Mouse (Mus musculus) erythroblast, embryonic 14.5 days (primary cell): ENCODE results near the gene Dop1b. TPM values are rescaled to one million over a fixed set of nuclear protein-coding genes. Genes with fewer than 3 reads are reported as not detected.

ENCODE experiments used
- H3K27me3 ChIP-seq: 2 replicates; pipeline ENCODE4 v1.6.1; 2012; ENCODE audit warnings: inconsistent platforms; ENCODE audit not compliant: control insufficient read depth
- H3K36me3 ChIP-seq: 2 replicates; pipeline ENCODE4 v1.6.1; 2012; ENCODE audit warnings: mild to moderate bottlenecking, inconsistent platforms; ENCODE audit not compliant: control insufficient read depth
- H3K4me1 ChIP-seq: 2 replicates; pipeline ENCODE4 v1.6.1; 2012; ENCODE audit warnings: inconsistent platforms; ENCODE audit not compliant: control insufficient read depth
- H3K4me3 ChIP-seq: replicated peaks from 2 replicates; pipeline ENCODE3; 2012; ENCODE audit warnings: moderate library complexity, mild to moderate bottlenecking, inconsistent platforms
- H3K9me3 ChIP-seq: 2 replicates; pipeline ENCODE4 v1.6.1; 2012; ENCODE audit warnings: low read length, inconsistent platforms, mixed read lengths; ENCODE audit not compliant: control insufficient read depth
- GATA1 ChIP-seq: IDR thresholded peaks from 2 replicates; pipeline ENCODE4 v1.6.1; 2012; ENCODE audit warnings: low read length, inconsistent platforms, mixed read lengths
- TAL1 ChIP-seq: IDR thresholded peaks from 3 replicates; pipeline ENCODE4 v1.6.1; 2012; ENCODE audit warnings: low read length, inconsistent platforms, mixed read lengths
- polyA plus RNA-seq: library from polyadenylated mRNA; stranded (reverse); fragments of >175 nt; gene quantifications from 2 replicates; pipeline ENCODE4 v1.2.3, GENCODE M21; 2012

Dop1b gene
- polyA plus RNA-seq, 1 experiment, result 2.8 TPM

DNA sequence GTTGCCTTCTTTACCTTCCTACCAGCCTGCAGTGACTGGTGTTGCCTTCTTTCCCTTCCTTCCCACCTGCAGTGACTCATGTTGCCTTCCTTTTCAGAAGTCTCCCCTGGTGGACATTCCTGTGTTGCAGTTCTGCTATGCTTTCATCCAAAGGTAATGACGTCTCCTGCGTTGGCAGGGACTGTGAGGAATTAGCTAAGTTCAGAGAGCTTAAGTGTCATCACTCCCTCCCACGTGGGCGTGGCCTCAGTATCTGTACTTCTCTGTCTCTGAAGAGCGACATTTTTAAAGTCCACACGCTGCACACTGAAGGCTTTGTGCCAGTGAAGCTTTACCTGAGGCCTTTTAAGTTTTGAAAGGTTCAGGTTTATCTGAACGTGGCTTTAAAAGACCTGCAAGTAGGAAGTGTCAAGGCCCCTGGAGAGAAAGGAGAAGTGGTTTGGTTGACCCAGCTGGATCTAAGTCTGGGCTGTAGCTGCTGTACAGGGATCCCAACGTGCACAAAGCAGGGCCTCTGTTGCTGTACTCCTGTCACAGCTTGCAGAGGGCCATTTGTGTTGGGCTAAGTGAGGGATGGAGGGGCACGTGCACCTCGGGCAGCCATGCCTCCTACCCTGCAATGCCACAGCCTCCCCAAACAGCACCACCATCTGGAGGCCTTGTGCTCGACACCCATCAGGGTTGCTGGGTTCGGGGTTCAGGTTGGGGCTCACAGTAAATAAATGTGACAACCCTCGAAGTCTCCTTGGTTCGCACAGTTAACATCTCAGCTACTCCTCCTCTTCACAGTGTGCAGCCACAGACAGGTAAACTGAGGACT is 69.2 kb downstream of the Dop1b start:
- Histone ChIP-seq H3K4me3 (no peak overlapping the region), H3K9me3 (peaks cover 5% of the 10 kb centered on the region), H3K36me3 (peaks cover 72% of the 10 kb centered on the region), H3K4me1 (peaks cover 31% of the 10 kb centered on the region), H3K27me3 (no peaks in the 10 kb centered on the region)
- no peak for TF ChIP-seq TAL1
- TF ChIP-seq GATA1, result no peak

DNA sequence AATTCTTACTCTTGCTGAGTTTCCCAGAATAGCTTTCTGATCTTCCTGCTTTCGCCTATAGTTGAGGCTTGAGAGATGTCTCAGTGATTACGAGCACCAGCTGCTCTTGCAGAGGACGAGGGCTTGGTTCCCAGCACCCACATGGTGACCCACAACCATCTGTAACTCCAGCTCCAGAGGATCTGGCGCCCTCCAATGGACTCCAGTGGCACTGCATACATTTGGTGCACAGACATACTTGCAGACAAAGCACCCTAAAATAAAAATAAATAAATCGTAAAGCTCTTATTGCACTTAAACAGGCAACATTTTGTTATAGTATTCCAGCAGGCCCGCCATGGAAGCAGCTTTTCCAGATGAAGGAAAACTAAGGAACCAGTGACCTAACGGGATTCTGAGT is 72.5 kb downstream of the Dop1b start:
- peaks cover 40% of the 10 kb centered on the region for H3K4me1 ChIP-seq
- H3K36me3 ChIP-seq, result peaks cover 48% of the 10 kb centered on the region
- TF ChIP-seq TAL1 (no peak), GATA1 (no peak)
- H3K27me3 ChIP-seq, result no peaks in the 10 kb centered on the region
- no peak overlapping the region for H3K4me3 ChIP-seq
- H3K9me3 ChIP-seq, result peaks cover 5% of the 10 kb centered on the region

DNA sequence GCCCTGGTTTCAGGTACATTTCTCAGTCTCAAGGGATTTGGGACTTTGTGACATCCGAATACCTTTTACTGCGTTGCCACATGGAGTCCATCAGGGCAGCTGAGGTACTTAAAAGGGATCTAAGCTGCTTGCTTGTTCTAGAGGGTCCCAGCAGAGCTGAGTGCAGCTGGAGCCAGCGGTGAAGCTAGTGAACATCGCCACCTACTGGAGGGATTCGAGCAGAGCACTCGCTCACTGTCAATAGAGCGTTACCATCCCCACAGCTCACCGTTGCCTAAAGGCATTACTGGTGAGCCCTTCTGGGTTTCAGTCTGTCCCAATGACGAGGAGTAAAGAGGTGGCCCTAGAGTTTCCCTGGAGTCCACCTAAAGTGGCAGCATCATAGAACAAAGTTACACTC is 74.1 kb downstream of the Dop1b start:
- H3K36me3 ChIP-seq, result peaks cover 40% of the 10 kb centered on the region

GRCm38 (mm10) chr16:93788388-93788787 is 76.7 kb downstream of the Dop1b start:
- TF ChIP-seq TAL1, result no peak
- no peak for TF ChIP-seq GATA1
- Histone ChIP-seq H3K27me3 (no peaks in the 10 kb centered on the region), H3K4me1 (peaks cover 25% of the 10 kb centered on the region), H3K9me3 (peaks cover 5% of the 10 kb centered on the region), H3K36me3 (peaks cover 32% of the 10 kb centered on the region), H3K4me3 (no peak overlapping the region)

More for the DNA sequence above, 74.1 kb downstream of the Dop1b start:
- TF ChIP-seq TAL1 (no peak), GATA1 (no peak)
- Histone ChIP-seq H3K27me3 (no peaks in the 10 kb centered on the region), H3K4me1 (peaks cover 35% of the 10 kb centered on the region), H3K9me3 (peaks cover 5% of the 10 kb centered on the region), H3K4me3 (no peak overlapping the region)

GRCm38 (mm10) chr16:93788881-93789280 is 77.2 kb downstream of the Dop1b start:
- TF ChIP-seq GATA1 (no peak), TAL1 (no peak)
- H3K9me3 ChIP-seq, result peaks cover 4% of the 10 kb centered on the region
- no peaks in the 10 kb centered on the region for H3K27me3 ChIP-seq
- H3K4me3 ChIP-seq, result no peak overlapping the region
- peaks cover 30% of the 10 kb centered on the region for H3K36me3 ChIP-seq
- H3K4me1 ChIP-seq, result peaks cover 25% of the 10 kb centered on the region

DNA sequence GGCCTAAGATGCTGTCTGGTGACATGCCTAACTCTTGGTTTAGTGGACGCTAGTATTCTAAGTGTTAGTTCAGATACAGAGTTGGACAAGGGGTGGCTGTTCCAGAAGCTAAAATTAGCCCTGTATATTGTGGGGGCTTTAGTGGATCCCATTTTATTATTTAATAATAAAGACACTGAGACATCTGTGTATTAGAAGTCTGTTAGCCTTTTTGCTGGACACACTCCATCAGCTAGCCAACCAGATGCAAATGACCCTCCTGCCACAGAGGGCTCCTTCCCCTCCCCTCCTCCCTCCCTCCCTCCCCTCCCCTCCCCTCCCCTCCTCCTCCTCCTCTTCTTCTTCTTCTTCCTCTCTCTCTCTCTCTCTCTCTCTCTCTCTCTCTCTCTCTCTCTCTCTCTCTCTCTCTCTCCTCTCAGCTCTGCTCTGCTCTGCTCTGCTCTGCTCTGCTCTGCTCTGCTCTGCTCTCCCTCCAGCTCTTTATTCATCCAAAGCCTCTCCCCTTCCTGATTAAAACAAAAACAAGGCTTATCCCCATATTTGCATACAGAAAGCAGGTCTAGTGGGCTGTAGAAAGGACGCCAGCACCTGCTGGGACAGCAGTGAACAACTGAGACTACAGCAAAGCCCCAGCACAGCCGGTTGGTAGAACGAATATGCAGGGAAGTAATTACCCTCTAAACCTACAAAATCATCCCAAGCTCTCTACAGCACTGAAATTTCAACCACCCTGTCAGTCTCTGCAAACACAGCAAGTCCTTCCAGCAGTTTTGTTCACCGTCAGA is 78.5 kb downstream of the Dop1b start:
- H3K36me3 ChIP-seq, result peaks cover 28% of the 10 kb centered on the region
- no peaks in the 10 kb centered on the region for H3K27me3 ChIP-seq
- peaks cover 25% of the 10 kb centered on the region for H3K4me1 ChIP-seq
- TF ChIP-seq TAL1, result no peak
- no peak for TF ChIP-seq GATA1
- H3K4me3 ChIP-seq, result no peak overlapping the region
- no peaks in the 10 kb centered on the region for H3K9me3 ChIP-seq

- H3K4me3 ChIP-seq, result no peak overlapping the region
- TF ChIP-seq TAL1 (no peak), GATA1 (no peak)
- no peaks in the 10 kb centered on the region for H3K9me3 ChIP-seq
- H3K4me1 ChIP-seq, result peaks cover 13% of the 10 kb centered on the region
- H3K27me3 ChIP-seq, result no peaks in the 10 kb centered on the region
- peaks cover 28% of the 10 kb centered on the region for H3K36me3 ChIP-seq
Observed at GRCm38 (mm10) chr16:93792981-93793630, 81.4 kb downstream of the Dop1b start.

DNA sequence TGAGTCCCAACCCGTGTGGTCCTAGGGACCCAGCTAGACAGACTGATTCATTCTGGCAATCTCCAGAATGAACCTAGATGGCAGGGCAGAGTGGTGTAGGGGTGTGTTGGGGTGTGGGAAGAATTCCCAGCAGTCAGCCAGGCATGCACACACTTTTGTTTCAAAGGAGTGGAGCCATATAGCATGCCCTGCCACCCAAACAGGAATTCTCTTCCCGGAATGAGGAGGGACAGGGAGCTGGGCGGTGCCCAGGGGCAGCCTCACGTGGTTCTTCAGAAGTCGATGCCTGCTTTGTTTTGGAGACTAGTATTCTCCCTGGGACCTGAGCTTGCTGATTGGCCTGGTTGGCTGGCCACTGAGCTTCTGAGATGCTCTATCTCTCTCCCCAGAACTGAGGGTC is 83.1 kb downstream of the Dop1b start:
- Histone ChIP-seq H3K4me3 (no peak overlapping the region), H3K9me3 (no peaks in the 10 kb centered on the region), H3K27me3 (no peaks in the 10 kb centered on the region), H3K36me3 (peaks cover 33% of the 10 kb centered on the region), H3K4me1 (peaks cover 3% of the 10 kb centered on the region; the same call in 1 of the 2 replicates)
- TF ChIP-seq TAL1 (no peak), GATA1 (no peak)

- Histone ChIP-seq H3K4me3 (no peak overlapping the region), H3K4me1 (peaks cover 3% of the 10 kb centered on the region; the same call in 1 of the 2 replicates), H3K9me3 (no peaks in the 10 kb centered on the region), H3K27me3 (no peaks in the 10 kb centered on the region), H3K36me3 (peaks cover 38% of the 10 kb centered on the region)
- TF ChIP-seq GATA1 (no peak), TAL1 (no peak)
Observed at GRCm38 (mm10) chr16:93795391-93795790, 83.7 kb downstream of the Dop1b start.
